ENCODE assay signal across 8 mouse cellular contexts in the genomic region with DNA sequence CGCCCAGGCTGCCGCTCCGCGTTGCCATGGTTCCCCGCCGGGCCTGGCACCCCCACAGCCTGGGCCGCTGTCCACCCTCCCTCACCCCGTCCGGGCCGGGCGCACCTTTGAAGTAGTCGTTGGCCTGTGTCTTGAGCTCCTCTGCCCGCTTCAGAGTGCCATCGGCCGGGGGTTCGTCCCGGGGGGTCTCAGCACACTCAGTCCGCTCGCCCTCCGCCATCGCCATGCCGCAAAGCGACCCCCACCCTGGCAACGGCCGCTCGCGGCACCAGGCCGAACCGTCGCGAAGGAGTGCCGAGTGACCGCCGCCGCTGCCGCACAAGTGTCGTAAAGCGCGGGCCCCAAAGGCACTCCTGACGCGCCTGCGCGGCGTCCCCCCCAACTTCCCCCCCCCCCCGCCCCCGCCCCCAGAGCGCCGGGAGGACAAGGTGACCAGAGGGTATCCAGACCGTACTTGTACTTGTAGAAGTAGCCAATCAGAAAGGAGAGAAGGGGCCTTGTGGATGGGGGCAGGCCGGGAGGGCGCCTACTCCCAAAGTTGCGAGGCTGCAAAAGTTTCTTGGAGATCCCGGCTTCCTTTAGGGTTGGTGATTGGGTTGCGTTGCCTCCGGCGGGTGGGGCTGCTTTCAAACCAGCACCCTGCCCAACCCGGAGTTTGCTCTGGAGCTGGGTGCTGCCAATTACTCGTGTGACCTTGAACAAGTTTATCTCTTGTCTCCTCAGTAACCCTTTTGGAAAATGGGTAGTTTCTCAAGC. TPM values are rescaled to one million over a fixed set of nuclear protein-coding genes. Genes with fewer than 3 reads are reported as not detected.
DNase-seq lines count a peak whose midpoint lies in the region; ATAC-seq and TF ChIP-seq lines count a peak whose summit lies in the region.

A gene (minus strand): TSS at position 337 of the 756 bp plus-strand sequence.

- peaks cover 63% of the 10 kb centered on the region for H3K4me1 ChIP-seq in erythroblast, embryonic 14.5 days (ENCODE audit: control insufficient read depth)
- H3K4me1 ChIP-seq in heart, embryonic 12.5 days (replicated peaks) = peaks cover 43% of the 10 kb centered on the region
- peaks cover 30% of the 10 kb centered on the region for H3K4me1 ChIP-seq in kidney, postnatal 0 days (replicated peaks; ENCODE audit: insufficient read depth, low read length)
- H3K4me1 ChIP-seq in liver, embryonic 11.5 days (replicated peaks; ENCODE audit: control insufficient read depth, insufficient read depth, low read length) = peaks cover 32% of the 10 kb centered on the region
- peaks cover 20% of the 10 kb centered on the region for H3K4me1 ChIP-seq in stomach, embryonic 14.5 days (ENCODE audit: control insufficient read depth, insufficient read depth, low read length)

- no peaks in the 10 kb centered on the region for H3K36me3 ChIP-seq in C2C12 (ENCODE audit: control insufficient read depth, insufficient read depth)
- H3K36me3 ChIP-seq in erythroblast, embryonic 14.5 days (ENCODE audit: control insufficient read depth) = peaks cover 61% of the 10 kb centered on the region
- H3K36me3 ChIP-seq in heart, embryonic 12.5 days = peaks cover 20% of the 10 kb centered on the region
- peaks cover 8% of the 10 kb centered on the region; the same call in 1 of the 2 replicates for H3K36me3 ChIP-seq in kidney, postnatal 0 days (ENCODE audit: insufficient read depth, low read length)
- H3K36me3 ChIP-seq in liver, embryonic 11.5 days (ENCODE audit: control insufficient read depth, insufficient read depth, low read length) = no peaks in the 10 kb centered on the region
- H3K36me3 ChIP-seq in stomach, embryonic 14.5 days (ENCODE audit: control insufficient read depth, insufficient read depth, low read length) = peaks cover 12% of the 10 kb centered on the region

- peaks cover 28% of the 10 kb centered on the region for H3K79me3 ChIP-seq in C2C12 (ENCODE audit: low read depth)

- no peaks in the 10 kb centered on the region for H3K27me3 ChIP-seq in C2C12 (ENCODE audit: control insufficient read depth, insufficient read depth, insufficient read length)
- no peaks in the 10 kb centered on the region for H3K27me3 ChIP-seq in erythroblast, embryonic 14.5 days (ENCODE audit: control insufficient read depth)
- no peaks in the 10 kb centered on the region for H3K27me3 ChIP-seq in heart, embryonic 12.5 days (replicated peaks)
- H3K27me3 ChIP-seq in kidney, postnatal 0 days (ENCODE audit: insufficient read depth, low read length) = no peaks in the 10 kb centered on the region
- H3K27me3 ChIP-seq in liver, embryonic 11.5 days (replicated peaks; ENCODE audit: control insufficient read depth, insufficient read depth, low read length) = no peaks in the 10 kb centered on the region
- H3K27me3 ChIP-seq in stomach, embryonic 14.5 days (ENCODE audit: control insufficient read depth, insufficient read depth, low read length) = no peaks in the 10 kb centered on the region

- TF ChIP-seq CTCF in C2C12 (IDR thresholded peaks at IDR 0.05; ENCODE audit: control insufficient read depth, insufficient read depth, insufficient read length) = no peak
- TF ChIP-seq CTCF in brain, embryonic 14.5 days (IDR thresholded peaks at IDR 0.05; ENCODE audit: borderline replicate concordance, extremely low read depth, insufficient read depth, insufficient read length) = no peak
- no peak for TF ChIP-seq CTCF in kidney, postnatal 0 days (IDR thresholded peaks at IDR 0.05; ENCODE audit: low read depth)

- peak within 1 kb of the TSS; percentile 93 for H3K9ac ChIP-seq in heart, embryonic 12.5 days
- peak within 1 kb of the TSS; percentile 64 for H3K9ac ChIP-seq in kidney, postnatal 0 days (ENCODE audit: low read depth, low read length)
- H3K9ac ChIP-seq in liver, embryonic 11.5 days (ENCODE audit: low read depth, low read length) = peak within 1 kb of the TSS; percentile 90
- peak within 1 kb of the TSS; percentile 56 for H3K9ac ChIP-seq in stomach, embryonic 14.5 days (replicated peaks; ENCODE audit: low read depth, low read length)

- H3K27ac ChIP-seq in heart, embryonic 12.5 days (ENCODE audit: poor library complexity, severe bottlenecking) = peak within 1 kb of the TSS; percentile 83
- H3K27ac ChIP-seq in kidney, postnatal 0 days = peak within 1 kb of the TSS; percentile 81
- H3K27ac ChIP-seq in liver, embryonic 11.5 days (ENCODE audit: low read depth, low read length) = peak within 1 kb of the TSS; percentile 66
- peak within 1 kb of the TSS; percentile 71 for H3K27ac ChIP-seq in stomach, embryonic 14.5 days (ENCODE audit: low read length)

- peak within 1 kb of the TSS; percentile 82 for H3ac ChIP-seq in C2C12 (ENCODE audit: control insufficient read depth, insufficient read length, low read depth)

- peaks cover 47% of the 10 kb centered on the region for H3K79me2 ChIP-seq in C2C12 (ENCODE audit: control insufficient read depth, insufficient read depth)

- H3K4me3 ChIP-seq in C2C12 (ENCODE audit: insufficient read depth, poor library complexity, severe bottlenecking) = peak within 1 kb of the TSS; percentile 57
- peak within 1 kb of the TSS; percentile 79 for H3K4me3 ChIP-seq in erythroblast, embryonic 14.5 days (replicated peaks)
- peak within 1 kb of the TSS; percentile 94 for H3K4me3 ChIP-seq in heart, embryonic 12.5 days
- peak within 1 kb of the TSS; percentile 79 for H3K4me3 ChIP-seq in kidney, postnatal 0 days (replicated peaks; ENCODE audit: low read depth, low read length)
- H3K4me3 ChIP-seq in liver, embryonic 11.5 days (ENCODE audit: low read depth, low read length) = peak within 1 kb of the TSS; percentile 81
- H3K4me3 ChIP-seq in stomach, embryonic 14.5 days (ENCODE audit: low read depth, low read length) = peak within 1 kb of the TSS; percentile 79

- H3K4me2 ChIP-seq in heart, embryonic 12.5 days = peak within 1 kb of the TSS; percentile 86
- H3K4me2 ChIP-seq in kidney, postnatal 0 days (ENCODE audit: low read length) = peak within 1 kb of the TSS; percentile 52
- peak within 1 kb of the TSS; percentile 81 for H3K4me2 ChIP-seq in liver, embryonic 11.5 days
- H3K4me2 ChIP-seq in stomach, embryonic 14.5 days (replicated peaks; ENCODE audit: low read depth, low read length) = peak within 1 kb of the TSS; percentile 93

- peak; percentile 97 for DNase-seq in brain, embryonic 14.5 days (ENCODE audit: low read depth)
- DNase-seq in kidney, postnatal 0 days (ENCODE audit: low spot score) = peak; percentile 97
- peak; percentile 93 for DNase-seq in liver, embryonic 11.5 days (ENCODE audit: low spot score)
- peak; percentile 74 for DNase-seq in naive thymus-derived CD4-positive, alpha-beta T cell, adult 2 months (ENCODE audit: low read depth)

- WGBS in heart, embryonic 12.5 days = under 1% methylated on average over 53 of the region's 58 CpGs
- WGBS in kidney, postnatal 0 days = 0% methylated on average over 54 of the region's 58 CpGs
- WGBS in liver, embryonic 11.5 days = under 1% methylated on average over 56 of the region's 58 CpGs
- 0% methylated on average over 58 of the region's 58 CpGs for WGBS in stomach, embryonic 14.5 days

- peak; percentile 86 for ATAC-seq in heart, embryonic 12.5 days (ENCODE audit: insufficient number of reproducible peaks, low FRiP score)
- ATAC-seq in kidney, postnatal 0 days (replicated peaks; ENCODE audit: low FRiP score, low read depth) = peak; percentile 88
- peak; percentile 80 for ATAC-seq in liver, embryonic 11.5 days (replicated peaks; ENCODE audit: low FRiP score)
- peak; percentile 87 for ATAC-seq in stomach, embryonic 14.5 days (ENCODE audit: insufficient number of reproducible peaks, insufficient read depth, low FRiP score, low read depth)

- no peaks in the 10 kb centered on the region for H3K9me3 ChIP-seq in erythroblast, embryonic 14.5 days (ENCODE audit: control insufficient read depth, low read length)
- H3K9me3 ChIP-seq in heart, embryonic 12.5 days (replicated peaks) = no peaks in the 10 kb centered on the region
- H3K9me3 ChIP-seq in kidney, postnatal 0 days (replicated peaks; ENCODE audit: low read length) = no peaks in the 10 kb centered on the region
- no peaks in the 10 kb centered on the region for H3K9me3 ChIP-seq in liver, embryonic 11.5 days (ENCODE audit: control insufficient read depth, low read length)
- H3K9me3 ChIP-seq in stomach, embryonic 14.5 days (ENCODE audit: control insufficient read depth, low read depth, low read length) = no peaks in the 10 kb centered on the region

- peak; percentile 62; the same call in 1 of the 2 replicates for TF ChIP-seq POLR2A in brain, embryonic 14.5 days (IDR thresholded peaks at IDR 0.05; ENCODE audit: borderline replicate concordance, extremely low read depth, insufficient read depth, insufficient read length, poor library complexity, severe bottlenecking)

TF ChIP-seq in C2C12, 6 proteins besides CTCF, POLR2A, EP300 and RAD21:
- no peak for TF ChIP-seq USF1 (IDR thresholded peaks at IDR 0.05; ENCODE audit: low read depth)
- TF ChIP-seq MYOD1 (IDR thresholded peaks at IDR 0.05; ENCODE audit: control insufficient read depth, insufficient read length, low read depth) = no peak
- TF ChIP-seq CEBPB (IDR thresholded peaks at IDR 0.05; ENCODE audit: low read depth) = no peak
- no peak for TF ChIP-seq FOSL1 (IDR thresholded peaks at IDR 0.05; ENCODE audit: insufficient read depth, low read length, poor library complexity, severe bottlenecking)
- no peak for TF ChIP-seq MAX (IDR thresholded peaks at IDR 0.05)
- no peak for TF ChIP-seq MYOG (IDR thresholded peaks at IDR 0.05; ENCODE audit: control insufficient read depth, extremely low read depth, insufficient read length)

RNA-seq across cellular contexts. Expression of the gene that starts here (rescaled TPM):
- polyA plus RNA-seq in C2C12 (2012; fragmentation: generic; extraction: Trizol) = 143 TPM
- 164 and 199 TPM in 2 replicates for polyA plus RNA-seq in brain, embryonic 14.5 days (2012; rRNA removed)
- polyA plus RNA-seq in erythroblast, embryonic 14.5 days (2012) = 7.3 and 7.7 TPM in 2 replicates
- polyA plus RNA-seq in heart, embryonic 12.5 days (2016; fragmentation: Nextera tagmentation; extraction: Ambion mirVana) = 87.3 and 91.9 TPM in 2 replicates
- polyA plus RNA-seq in kidney, postnatal 0 days (2015; fragmentation: Nextera tagmentation; extraction: Ambion mirVana) = 82.0 and 95.4 TPM in 2 replicates
- polyA plus RNA-seq in liver, embryonic 11.5 days (2014; fragmentation: Nextera tagmentation; extraction: Ambion mirVana) = 124 and 128 TPM in 2 replicates
- polyA plus RNA-seq in stomach, embryonic 14.5 days (2014; fragmentation: Nextera tagmentation; extraction: Ambion mirVana) = 93.6 and 94.4 TPM in 2 replicates

Comparison
In these comparisons a context has a peak if more than half of its experiments do, and no peak if none do; other contexts are left out.
1. Peak in every context shown above with its lines: DNase-seq, ATAC-seq, H3K4me3 ChIP-seq and H3K27ac ChIP-seq.